Mouse (Mus musculus) bone marrow, adult 2 months (tissue): Measurements from ENCODE around the gene Rbpj.

Experiments
- CTCF ChIP-seq: fragments of 200-500 bp; IDR thresholded peaks from 2 replicates; pipeline ENCODE4 v1.5.1; 2011; ENCODE audit warnings: low read length, control low read depth; ENCODE audit not compliant: control insufficient read depth, insufficient read depth
- POLR2A ChIP-seq: fragments of 200-500 bp; IDR thresholded peaks from 2 replicates; pipeline ENCODE4 v1.6.1; 2011; ENCODE audit warnings: low read depth, mild to moderate bottlenecking, control low read depth, low read length, borderline replicate concordance; ENCODE audit not compliant: control insufficient read depth

DNA sequence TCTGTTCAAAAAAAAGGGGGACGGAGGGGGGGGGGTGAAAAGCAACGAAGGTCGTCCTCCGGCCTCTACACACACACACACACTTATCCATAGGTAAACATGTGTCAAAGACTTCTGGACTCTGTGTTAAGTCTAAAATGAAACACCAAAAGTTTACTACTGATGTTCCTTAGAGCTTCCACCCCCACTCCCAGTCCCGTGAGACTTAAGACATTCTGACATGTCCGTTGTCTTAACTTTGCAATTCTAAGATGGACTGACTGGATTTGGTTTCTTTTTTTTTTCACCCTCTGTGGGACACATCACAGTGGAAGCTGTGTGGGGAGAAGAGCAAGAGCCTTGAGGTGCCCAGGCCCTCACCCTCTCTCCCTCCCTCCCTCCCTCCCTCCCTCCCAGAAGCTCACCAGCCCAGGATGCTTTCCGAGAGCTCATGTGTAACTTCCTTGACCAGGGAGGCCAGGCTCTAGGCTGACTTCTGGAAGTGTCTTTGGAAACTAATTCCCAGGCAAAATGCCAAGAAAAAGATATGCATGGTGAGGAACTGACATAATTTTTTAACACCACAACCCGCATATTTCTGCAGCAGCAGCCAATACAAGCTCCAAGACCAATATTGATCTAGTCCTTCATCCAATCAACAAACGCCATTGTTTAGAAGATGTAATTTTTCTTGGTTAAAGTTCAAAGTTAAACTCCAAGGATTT lies 31.0 kb downstream of the Rbpj start:
- TF ChIP-seq CTCF (no peak), POLR2A (no peak)
